Mouse (Mus musculus): Measurements from ENCODE around the gene Gm5269.

Gm5269 gene

DNA sequence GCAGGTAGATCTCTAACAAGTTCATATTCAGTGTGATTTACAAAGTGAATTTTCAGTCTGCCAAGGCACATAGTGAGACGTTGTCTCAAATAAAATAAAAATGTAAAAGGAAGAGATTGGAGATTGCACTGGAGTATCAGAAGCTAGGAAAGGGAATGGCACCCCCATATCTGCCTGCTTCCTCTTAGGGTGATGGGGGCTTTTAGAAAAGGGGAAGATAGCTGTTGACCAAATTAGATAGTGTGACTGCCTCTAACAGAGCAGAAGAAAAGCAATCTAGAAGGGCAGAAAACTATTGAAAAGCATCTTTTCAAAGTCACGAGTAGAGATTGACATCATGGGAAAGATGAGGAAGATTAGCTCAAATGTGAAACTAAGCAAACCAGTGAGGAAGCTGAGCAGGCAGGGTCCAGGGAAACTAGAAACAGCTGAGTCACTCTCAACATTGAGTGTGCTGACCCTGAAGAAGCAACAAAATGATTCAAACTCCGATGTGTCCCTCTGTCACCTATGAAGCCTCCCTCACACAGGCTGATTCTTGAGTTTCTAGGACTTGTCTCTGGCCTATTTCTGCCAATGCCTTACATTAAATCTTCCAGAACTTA, 8.7 kb downstream of the Gm5269 start:
- in situ Hi-C loops (cut with MboI, MseI) = no loop called here

- in situ Hi-C loops (cut with MboI, MseI) = no loop called here
These were observed 12.6 kb downstream of the Gm5269 start for GRCm38 (mm10) chr1:45877463-45877862.

DNA sequence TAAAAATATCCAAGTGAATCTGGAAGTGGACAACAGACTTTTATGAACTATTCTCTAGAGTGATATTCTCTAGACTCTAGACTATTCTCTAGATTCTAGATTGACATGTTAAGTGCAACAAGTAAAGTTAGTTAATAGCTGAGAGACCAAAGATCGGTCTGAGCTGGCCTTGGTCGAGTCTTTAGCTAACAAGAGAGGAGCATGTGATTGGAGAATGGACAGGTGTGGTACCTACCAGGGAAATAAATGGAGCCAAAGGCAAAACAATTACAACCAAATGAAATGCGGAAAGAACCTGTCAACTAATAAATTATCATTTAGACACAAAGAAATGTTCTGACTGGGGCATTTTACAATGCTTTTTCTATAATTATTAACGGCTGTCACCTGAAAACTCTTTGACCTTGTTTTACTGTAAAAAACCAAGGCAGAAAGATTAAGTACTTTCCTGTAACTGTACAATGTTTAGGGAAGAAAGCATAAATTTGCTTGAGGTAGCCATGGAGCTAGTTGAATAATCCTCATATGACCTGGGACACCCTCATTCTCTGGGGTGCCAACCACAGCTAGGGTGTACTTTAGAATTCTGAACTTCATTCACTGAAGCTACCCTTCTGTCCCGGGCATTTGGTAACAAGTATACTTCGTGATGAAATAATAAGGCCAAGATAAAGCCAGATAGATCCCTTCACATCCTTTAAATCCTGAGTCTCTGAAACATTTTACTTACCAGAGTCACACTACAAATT, 13.4 kb downstream of the Gm5269 start:
- in situ Hi-C loops (cut with MboI, MseI) = no loop called here

- in situ Hi-C loops (cut with MboI, MseI) = no loop called here
These were observed 14.4 kb downstream of the Gm5269 start for GRCm38 (mm10) chr1:45875640-45876039.

DNA sequence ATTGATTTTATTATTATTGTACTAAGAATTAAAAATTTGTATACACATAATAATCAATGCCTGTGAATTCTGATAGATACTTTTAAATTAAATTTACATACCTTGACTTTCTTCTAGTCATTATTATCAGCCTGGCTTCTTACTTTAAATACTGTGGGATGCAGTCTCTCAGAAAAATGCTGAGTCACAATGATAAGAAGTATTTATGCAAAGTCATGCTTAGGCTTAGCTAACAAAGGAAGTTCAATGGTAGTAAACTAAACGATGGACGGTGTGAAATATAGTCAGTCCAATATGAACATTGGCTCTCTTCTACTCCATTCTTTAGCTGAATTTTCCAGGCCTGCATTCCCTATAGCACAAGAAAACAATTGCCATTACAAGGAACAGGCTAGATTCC, 16.8 kb downstream of the Gm5269 start:
- in situ Hi-C loops (cut with MboI, MseI) = no loop called here

GRCm38 (mm10) chr1:45868479-45869137, 21.5 kb downstream of the Gm5269 start:
- in situ Hi-C loops (cut with MboI, MseI) = loop anchor here (10.0 kb wide), 1 partner anchor 956 kb away; no protein-coding TSS in a partner anchor

DNA sequence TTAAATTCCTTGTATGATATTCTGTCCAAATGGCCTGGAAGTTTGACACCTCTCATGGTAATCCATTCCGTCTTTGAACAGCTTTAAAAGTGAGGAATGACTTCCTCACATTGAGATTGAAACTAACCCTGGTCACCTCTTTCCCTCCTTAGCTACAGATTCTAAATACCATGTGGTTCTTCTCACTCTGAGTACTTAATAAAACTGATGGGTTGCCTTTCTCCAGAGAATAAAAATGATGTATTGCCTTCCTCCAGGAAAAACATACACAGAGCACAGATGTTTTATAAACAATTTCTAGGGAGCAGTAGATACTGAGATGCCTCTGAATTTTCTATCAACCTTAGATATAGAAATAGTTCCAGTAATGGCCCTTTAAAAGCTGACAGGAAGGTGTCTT, 22.0 kb downstream of the Gm5269 start:
- in situ Hi-C loops (cut with MboI, MseI) = loop anchor here (10.0 kb wide), 1 partner anchor 957 kb away; no protein-coding TSS in a partner anchor

DNA sequence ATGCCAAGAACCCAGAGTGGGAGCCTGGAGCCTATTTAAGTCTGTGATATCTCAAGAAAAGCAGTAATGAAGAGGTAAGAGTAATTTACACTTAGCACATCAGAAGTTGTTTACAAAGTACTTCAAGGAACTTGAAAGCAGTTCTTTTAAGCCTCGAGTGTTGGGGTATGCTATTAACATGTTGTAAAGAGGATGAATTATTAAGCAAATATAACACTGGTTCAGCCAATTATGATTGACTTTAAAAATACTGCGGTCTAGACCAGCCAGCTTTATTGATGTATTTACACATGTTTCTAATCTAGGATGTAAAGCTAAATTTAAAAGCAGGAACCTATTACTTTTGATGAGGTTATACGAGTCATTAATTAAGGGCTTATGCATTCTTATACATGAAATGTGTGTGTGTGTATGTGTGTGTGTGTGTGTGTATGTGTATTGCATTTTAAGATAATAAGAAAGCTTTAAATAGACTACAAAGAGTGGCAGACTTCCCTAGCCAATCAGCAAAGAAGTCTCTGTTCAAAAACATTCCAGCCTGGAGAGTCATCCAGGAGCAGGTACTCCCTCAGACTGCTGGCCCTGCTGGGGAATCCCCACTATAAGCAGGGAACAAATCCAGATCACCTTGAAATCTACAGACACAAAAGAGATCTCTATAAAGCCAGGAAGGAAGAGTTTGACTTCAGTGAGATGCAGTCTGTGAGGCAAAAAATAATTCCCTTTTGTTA, 23.6 kb downstream of the Gm5269 start:
- in situ Hi-C loops (cut with MboI, MseI) = loop anchor here (10.0 kb wide), 1 partner anchor 958 kb away; no protein-coding TSS in a partner anchor

DNA sequence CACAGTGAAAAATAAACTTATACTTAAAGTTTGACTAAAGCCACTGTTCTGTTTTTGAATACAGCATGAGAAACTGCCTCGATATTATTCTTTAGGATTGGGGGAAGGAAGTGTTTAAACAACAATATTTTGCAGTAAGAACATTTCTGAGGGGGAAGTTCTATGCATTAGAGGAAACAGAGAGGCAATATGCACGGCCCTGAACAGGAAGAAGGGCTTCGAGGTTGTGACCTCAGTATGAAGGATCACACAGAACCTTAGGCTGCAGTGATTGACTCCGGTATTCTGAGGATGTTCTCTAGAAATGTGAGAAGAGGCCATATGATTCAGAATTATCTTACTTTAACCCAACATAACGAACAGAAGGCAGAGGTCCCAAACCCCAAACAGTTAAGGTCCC, 24.3 kb downstream of the Gm5269 start:
- in situ Hi-C loops (cut with MboI, MseI) = loop anchor here (10.0 kb wide), 1 partner anchor 959 kb away; no protein-coding TSS in a partner anchor

GRCm38 (mm10) chr1:45865316-45865715, 24.8 kb downstream of the Gm5269 start:
- in situ Hi-C loops (cut with MboI, MseI) = loop anchor here (10.0 kb wide), 1 partner anchor 959 kb away; no protein-coding TSS in a partner anchor

- in situ Hi-C loops (cut with MboI, MseI) = loop anchor here (10.0 kb wide), 1 partner anchor 960 kb away; no protein-coding TSS in a partner anchor
These were observed 25.5 kb downstream of the Gm5269 start for GRCm38 (mm10) chr1:45864564-45865014.

DNA sequence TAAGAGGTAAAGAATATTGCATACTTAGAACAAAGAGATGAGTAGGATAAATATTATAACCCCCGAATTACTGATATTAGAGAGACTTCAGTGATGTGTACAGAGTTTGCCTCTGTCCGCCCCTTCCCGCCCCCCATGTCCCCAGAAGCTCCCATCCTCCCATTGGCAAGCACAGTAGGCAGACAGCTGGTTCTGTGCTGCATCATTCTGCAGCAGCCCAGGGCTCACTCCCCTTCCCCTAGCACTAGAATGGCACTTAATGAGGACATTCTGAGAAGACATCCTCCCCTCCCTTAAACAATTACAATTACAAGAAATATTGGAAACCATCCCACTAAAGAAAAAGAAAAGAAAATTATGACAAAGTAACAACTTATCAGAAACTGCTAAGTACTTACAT, 26.4 kb downstream of the Gm5269 start:
- in situ Hi-C loops (cut with MboI, MseI) = loop anchor here (10.0 kb wide), 1 partner anchor 961 kb away; no protein-coding TSS in a partner anchor

- in situ Hi-C loops (cut with MboI, MseI) = loop anchor here (10.0 kb wide), 1 partner anchor 964 kb away; no protein-coding TSS in a partner anchor
These were observed 28.9 kb downstream of the Gm5269 start for GRCm38 (mm10) chr1:45861162-45861561.

- in situ Hi-C loops (cut with MboI, MseI) = loop anchor here (10.0 kb wide), 1 partner anchor 964 kb away; no protein-coding TSS in a partner anchor
These were observed 29.7 kb downstream of the Gm5269 start for GRCm38 (mm10) chr1:45860349-45860748.

GRCm38 (mm10) chr1:45858038-45858437, 32.0 kb downstream of the Gm5269 start:
- in situ Hi-C loops (cut with MboI, MseI) = no loop called here

- in situ Hi-C loops (cut with MboI, MseI) = loop anchor here (10.0 kb wide), 1 partner anchor 1409 kb away; no protein-coding TSS in a partner anchor
These were observed 44.6 kb downstream of the Gm5269 start for GRCm38 (mm10) chr1:45845466-45845865.
